Mouse (Mus musculus) neural tube, embryonic 14.5 days (tissue): ENCODE measurements at regions not wholly inside any gene's neighbourhood (a gene's known extent, or its start where the extent isn't known, plus 50 kb on each side); places are given as distances from the start of the nearest gene placed in this dataset.
A peak's percentile ranks its signal among the peaks of the same experiment; 100 is the strongest.

Source experiments
- ATAC-seq: fragments of 200-750 bp; cut with Nextera tagmentation; 2 replicates; pipeline ENCODE4 v1.8.0; 2017; ENCODE audit warnings: low read depth, mild to moderate bottlenecking, moderate TSS enrichment, moderate library complexity
- H3K27ac ChIP-seq: fragments of 300-500 bp; sonication (generic); 2 replicates; pipeline ENCODE4 v1.5.1; 2014; ENCODE audit warnings: low read depth, mild to moderate bottlenecking, control low read depth, low read length, moderate library complexity, mixed read lengths
- H3K27me3 ChIP-seq: fragments of 300-500 bp; sonication (generic); 2 replicates; pipeline ENCODE4 v1.6.1; 2014; ENCODE audit warnings: low read length; ENCODE audit not compliant: control insufficient read depth, insufficient read depth
- H3K36me3 ChIP-seq: fragments of 300-500 bp; sonication (generic); 2 replicates; pipeline ENCODE4 v1.6.1; 2014; ENCODE audit warnings: low read length, mixed read lengths; ENCODE audit not compliant: control insufficient read depth, insufficient read depth
- H3K4me1 ChIP-seq: fragments of 300-500 bp; sonication (generic); 2 replicates; pipeline ENCODE4 v1.6.1; 2014; ENCODE audit warnings: low read length; ENCODE audit not compliant: control insufficient read depth, insufficient read depth
- H3K4me2 ChIP-seq: fragments of 300-500 bp; sonication (generic); 2 replicates; pipeline ENCODE4 v1.6.1; 2014; ENCODE audit warnings: mild to moderate bottlenecking, low read depth, low read length, control low read depth
- H3K4me3 ChIP-seq: fragments of 300-500 bp; sonication (generic); 2 replicates; pipeline ENCODE4 v1.5.1; 2014; ENCODE audit warnings: low read depth, low read length, control low read depth, mixed read lengths
- H3K9ac ChIP-seq: fragments of 300-500 bp; sonication (generic); replicated peaks from 2 replicates; pipeline ENCODE4 v1.6.1; 2014; ENCODE audit warnings: low read depth, mild to moderate bottlenecking, control low read depth, low read length, mixed read lengths
- H3K9me3 ChIP-seq: fragments of 300-500 bp; sonication (generic); 2 replicates; pipeline ENCODE4 v1.6.1; 2016; ENCODE audit warnings: low read length; ENCODE audit not compliant: control insufficient read depth
- WGBS: fragments of 180-500 bp; shearing (Covaris S2); extraction: QIAGEN DNeasy Blood & Tissue Kit; methylation state at CpG from one replicate; pipeline ENCODE4 v1.1.7; 2014; 5-methylcytosine and 5-hydroxymethylcytosine counted together

DNA sequence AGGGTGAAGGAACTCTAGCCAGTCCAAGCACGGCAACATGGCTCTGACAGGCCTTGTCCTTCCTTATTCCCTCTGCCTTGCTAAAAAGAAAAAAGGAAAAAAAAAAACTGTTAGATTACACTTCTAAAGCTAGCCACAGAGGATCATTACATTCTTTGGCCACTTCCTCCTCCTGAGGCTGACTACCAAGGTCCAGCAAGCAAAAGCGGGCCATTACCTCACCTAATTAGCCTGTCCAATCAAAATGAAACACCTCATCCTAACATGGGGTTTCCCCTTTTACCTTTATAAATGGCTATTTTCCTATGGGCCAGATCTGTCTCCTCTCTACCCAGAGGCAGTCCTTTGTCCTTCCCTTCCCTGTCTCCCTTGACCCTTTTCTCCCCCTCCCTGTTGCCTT lies 102.2 kb downstream of the Pih1h3b start:
- Histone ChIP-seq H3K4me3 (no peak overlapping the region), H3K9me3 (no peaks in the 10 kb centered on the region), H3K4me2 (no peak overlapping the region), H3K9ac (no peak overlapping the region), H3K4me1 (no peaks in the 10 kb centered on the region), H3K27ac (no peak overlapping the region), H3K27me3 (no peaks in the 10 kb centered on the region), H3K36me3 (no peaks in the 10 kb centered on the region)
- no peak for ATAC-seq
- WGBS, result 78% methylated on average over 2 of the region's 2 CpGs

GRCm38 (mm10) chrX:140165966-140166365 lies 103.3 kb downstream of the Pih1h3b start:
- WGBS, result 85% methylated on average over 3 of the region's 3 CpGs
- H3K9ac ChIP-seq, result no peak overlapping the region
- no peak overlapping the region for H3K4me2 ChIP-seq
- no peak overlapping the region for H3K27ac ChIP-seq
- H3K4me3 ChIP-seq, result no peak overlapping the region
- no peaks in the 10 kb centered on the region for H3K9me3 ChIP-seq
- H3K4me1 ChIP-seq, result no peaks in the 10 kb centered on the region
- H3K36me3 ChIP-seq, result no peaks in the 10 kb centered on the region
- ATAC-seq, result no peak
- no peaks in the 10 kb centered on the region for H3K27me3 ChIP-seq

GRCm38 (mm10) chrX:140179850-140180249 lies 117.2 kb downstream of the Pih1h3b start:
- Histone ChIP-seq H3K27me3 (no peaks in the 10 kb centered on the region), H3K27ac (no peak overlapping the region), H3K4me2 (no peak overlapping the region), H3K36me3 (no peaks in the 10 kb centered on the region), H3K9ac (no peak overlapping the region), H3K4me1 (no peaks in the 10 kb centered on the region), H3K4me3 (no peak overlapping the region), H3K9me3 (no peaks in the 10 kb centered on the region)
- ATAC-seq, result no peak
- WGBS, result 89% methylated on average over 4 of the region's 4 CpGs

DNA sequence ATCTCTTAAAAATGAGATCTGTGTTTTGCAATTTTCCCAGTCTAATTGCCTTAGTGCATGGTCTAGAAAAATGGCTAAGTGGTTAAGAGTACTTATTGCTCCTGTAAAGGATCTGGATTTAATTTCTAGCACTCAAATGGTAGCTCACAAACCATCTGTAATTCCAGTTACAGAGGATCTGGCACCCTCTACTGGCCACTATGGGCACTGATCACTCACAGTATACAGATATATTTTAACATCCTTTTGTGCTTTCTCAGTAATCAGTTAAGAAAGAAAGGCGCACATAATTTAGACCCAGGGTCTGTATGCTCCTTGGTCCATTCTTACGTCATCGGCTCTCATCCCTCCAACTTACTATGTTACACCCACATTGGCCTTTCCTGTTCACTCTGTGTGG lies 120.3 kb downstream of the Pih1h3b start:
- 96% methylated on average over 3 of the region's 3 CpGs for WGBS

GRCm38 (mm10) chrX:140203676-140204075 lies 138.4 kb upstream of the Frmpd3 start:
- Histone ChIP-seq H3K27me3 (peaks cover 2% of the 10 kb centered on the region; the same call in 1 of the 2 replicates), H3K4me3 (no peak overlapping the region)
- no peak for ATAC-seq

More for the DNA sequence above, 120.3 kb downstream of the Pih1h3b start:
- H3K9ac ChIP-seq, result no peak overlapping the region
- no peak overlapping the region for H3K4me2 ChIP-seq
- no peaks in the 10 kb centered on the region for H3K27me3 ChIP-seq
- H3K36me3 ChIP-seq, result no peaks in the 10 kb centered on the region
- no peak for ATAC-seq
- H3K4me1 ChIP-seq, result no peaks in the 10 kb centered on the region
- no peak overlapping the region for H3K4me3 ChIP-seq
- H3K27ac ChIP-seq, result no peak overlapping the region
- H3K9me3 ChIP-seq, result no peaks in the 10 kb centered on the region

DNA sequence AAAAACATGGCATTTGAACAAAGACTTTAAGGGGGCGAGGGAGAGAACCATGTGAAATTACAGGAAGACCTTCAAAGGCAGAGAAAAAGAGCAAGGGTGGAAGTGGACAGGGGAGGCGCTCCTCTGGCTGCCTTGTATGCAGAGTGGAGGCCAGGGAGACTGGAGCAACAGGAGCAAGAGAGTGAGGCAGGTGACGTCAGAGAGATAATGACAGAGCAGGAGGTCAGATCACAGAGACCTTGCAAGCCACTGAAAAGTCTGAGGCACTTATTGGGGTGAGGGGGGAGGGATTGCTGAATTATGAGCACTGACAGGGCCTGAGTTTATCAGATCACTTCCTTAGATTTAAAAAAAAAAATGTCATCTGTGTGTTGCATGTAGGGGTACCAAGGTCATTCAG lies 133.3 kb upstream of the Frmpd3 start:
- H3K4me3 ChIP-seq, result no peak overlapping the region
- H3K9ac ChIP-seq, result no peak overlapping the region
- ATAC-seq, result no peak
- no peak overlapping the region for H3K27ac ChIP-seq
- 59% methylated on average over 3 of the region's 3 CpGs for WGBS
- no peaks in the 10 kb centered on the region for H3K4me1 ChIP-seq
- no peaks in the 10 kb centered on the region for H3K9me3 ChIP-seq
- H3K27me3 ChIP-seq, result no peaks in the 10 kb centered on the region; the same call in 1 of the 2 replicates
- no peaks in the 10 kb centered on the region for H3K36me3 ChIP-seq
- no peak overlapping the region for H3K4me2 ChIP-seq

More at GRCm38 (mm10) chrX:140203676-140204075, 138.4 kb upstream of the Frmpd3 start:
- 72% methylated on average over 3 of the region's 3 CpGs for WGBS
- Histone ChIP-seq H3K27ac (no peak overlapping the region), H3K36me3 (no peaks in the 10 kb centered on the region), H3K4me2 (no peak overlapping the region), H3K4me1 (no peaks in the 10 kb centered on the region), H3K9me3 (no peaks in the 10 kb centered on the region), H3K9ac (no peak overlapping the region)

GRCm38 (mm10) chrX:140212644-140213361 lies 129.3 kb upstream of the Frmpd3 start:
- no peaks in the 10 kb centered on the region for H3K9me3 ChIP-seq
- H3K4me2 ChIP-seq, result no peak overlapping the region
- peak; percentile 74 for ATAC-seq
- no peak overlapping the region for H3K9ac ChIP-seq
- H3K27ac ChIP-seq, result no peak overlapping the region
- no peaks in the 10 kb centered on the region for H3K4me1 ChIP-seq
- 28% methylated on average over 3 of the region's 3 CpGs for WGBS
- no peak overlapping the region for H3K4me3 ChIP-seq
- H3K27me3 ChIP-seq, result no peaks in the 10 kb centered on the region; the same call in 1 of the 2 replicates
- no peaks in the 10 kb centered on the region for H3K36me3 ChIP-seq

GRCm38 (mm10) chrX:140214198-140214849 lies 127.7 kb upstream of the Frmpd3 start:
- no peaks in the 10 kb centered on the region for H3K4me1 ChIP-seq
- 41% methylated on average over 4 of the region's 4 CpGs for WGBS
- no peak overlapping the region for H3K4me2 ChIP-seq
- H3K9me3 ChIP-seq, result no peaks in the 10 kb centered on the region
- H3K27ac ChIP-seq, result no peak overlapping the region
- H3K9ac ChIP-seq, result no peak overlapping the region
- no peaks in the 10 kb centered on the region for H3K36me3 ChIP-seq
- no peaks in the 10 kb centered on the region; the same call in 1 of the 2 replicates for H3K27me3 ChIP-seq
- ATAC-seq, result peak; percentile 28; the same call in 1 of the 2 replicates
- H3K4me3 ChIP-seq, result no peak overlapping the region

DNA sequence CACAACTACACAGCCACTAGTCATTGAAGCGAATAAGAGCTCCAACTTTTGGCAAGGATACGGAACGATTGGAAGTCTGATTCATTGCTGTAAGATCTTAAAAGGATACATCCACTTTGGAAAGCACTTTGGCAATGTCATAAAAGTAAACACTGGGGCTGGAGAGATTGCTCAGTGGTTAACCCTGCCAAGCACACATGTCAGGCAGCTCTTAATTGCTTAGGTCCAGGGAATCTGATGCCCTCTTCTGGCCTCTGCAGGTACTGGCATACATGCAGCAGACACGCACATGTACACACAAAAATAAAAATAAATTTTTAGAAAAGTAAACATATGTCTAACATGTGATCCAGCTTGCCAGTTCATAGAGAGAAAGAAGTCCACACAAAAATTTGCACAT lies 86.3 kb upstream of the Frmpd3 start:
- Histone ChIP-seq H3K4me3 (no peak overlapping the region), H3K36me3 (no peaks in the 10 kb centered on the region), H3K4me2 (no peak overlapping the region), H3K27me3 (no peaks in the 10 kb centered on the region), H3K27ac (no peak overlapping the region), H3K4me1 (no peaks in the 10 kb centered on the region), H3K9ac (no peak overlapping the region), H3K9me3 (no peaks in the 10 kb centered on the region)
- WGBS, result 85% methylated on average over 4 of the region's 4 CpGs
- ATAC-seq, result no peak
